In genomic region chr4:49567613-49568012, GRCm38 (mm10) we compare ENCODE assay signal across 8 mouse cellular contexts. TPM values are rescaled to one million over a fixed set of nuclear protein-coding genes. Genes with fewer than 3 reads are reported as not detected.
DNase-seq lines count a peak whose midpoint lies in the region; ATAC-seq and TF ChIP-seq lines count a peak whose summit lies in the region.

No protein-coding gene starts in this region.

- H3K27ac ChIP-seq in kidney, embryonic 14.5 days (ENCODE audit: low read depth, low read length) = no peak overlapping the region
- no peak overlapping the region for H3K27ac ChIP-seq in limb, embryonic 13.5 days
- no peak overlapping the region for H3K27ac ChIP-seq in midbrain, embryonic 16.5 days (ENCODE audit: low read length)
- no peak overlapping the region for H3K27ac ChIP-seq in stomach, postnatal 0 days (replicated peaks)

- H3K79me3 ChIP-seq in C2C12 (ENCODE audit: low read depth) = no peaks in the 10 kb centered on the region

- WGBS in kidney, embryonic 14.5 days = 19% methylated on average over 3 of the region's 3 CpGs
- 18% methylated on average over 3 of the region's 3 CpGs for whole genome bisulfite sequencing in limb, embryonic 13.5 days
- WGBS in midbrain, embryonic 16.5 days = 12% methylated on average over 3 of the region's 3 CpGs
- WGBS in stomach, postnatal 0 days = 27% methylated on average over 3 of the region's 3 CpGs

- no peak for TF ChIP-seq EP300 in stomach, postnatal 0 days (optimal IDR thresholded peaks at IDR 0.05)

- H3K9me3 ChIP-seq in kidney, embryonic 14.5 days (ENCODE audit: control insufficient read depth, low read length) = no peaks in the 10 kb centered on the region
- H3K9me3 ChIP-seq in limb, embryonic 13.5 days = no peaks in the 10 kb centered on the region
- H3K9me3 ChIP-seq in midbrain, embryonic 16.5 days (replicated peaks; ENCODE audit: control insufficient read depth, low read length, poor library complexity, severe bottlenecking) = no peaks in the 10 kb centered on the region
- H3K9me3 ChIP-seq in stomach, postnatal 0 days (ENCODE audit: control insufficient read depth, low read length) = no peaks in the 10 kb centered on the region

- no peak overlapping the region for H3ac ChIP-seq in C2C12 (ENCODE audit: control insufficient read depth, insufficient read length, low read depth)

- H3K4me1 ChIP-seq in kidney, embryonic 14.5 days (ENCODE audit: control insufficient read depth, insufficient read depth, low read length) = no peaks in the 10 kb centered on the region
- no peaks in the 10 kb centered on the region for H3K4me1 ChIP-seq in limb, embryonic 13.5 days
- no peaks in the 10 kb centered on the region for H3K4me1 ChIP-seq in midbrain, embryonic 16.5 days (ENCODE audit: control insufficient read depth, insufficient read depth, low read length)
- no peaks in the 10 kb centered on the region for H3K4me1 ChIP-seq in stomach, postnatal 0 days (replicated peaks; ENCODE audit: control insufficient read depth, insufficient read depth)

- H3K9ac ChIP-seq in kidney, embryonic 14.5 days (ENCODE audit: low read depth, low read length) = no peak overlapping the region
- no peak overlapping the region for H3K9ac ChIP-seq in limb, embryonic 13.5 days
- no peak overlapping the region for H3K9ac ChIP-seq in midbrain, embryonic 16.5 days (ENCODE audit: low read depth, low read length)
- no peak overlapping the region for H3K9ac ChIP-seq in stomach, postnatal 0 days (ENCODE audit: low read length)

- no peaks in the 10 kb centered on the region for H3K79me2 ChIP-seq in C2C12 (ENCODE audit: control insufficient read depth, insufficient read depth)

- no peaks in the 10 kb centered on the region for H3K36me3 ChIP-seq in C2C12 (ENCODE audit: control insufficient read depth, insufficient read depth)
- H3K36me3 ChIP-seq in kidney, embryonic 14.5 days (ENCODE audit: control insufficient read depth, insufficient read depth, low read length) = no peaks in the 10 kb centered on the region
- no peaks in the 10 kb centered on the region for H3K36me3 ChIP-seq in limb, embryonic 13.5 days
- H3K36me3 ChIP-seq in midbrain, embryonic 16.5 days (ENCODE audit: control insufficient read depth, insufficient read depth, low read length) = no peaks in the 10 kb centered on the region
- H3K36me3 ChIP-seq in stomach, postnatal 0 days (ENCODE audit: control insufficient read depth, insufficient read depth, low read length) = no peaks in the 10 kb centered on the region

- peak; percentile 23 for TF ChIP-seq CTCF in C2C12 (IDR thresholded peaks at IDR 0.05; ENCODE audit: control insufficient read depth, insufficient read depth, insufficient read length)
- TF ChIP-seq CTCF in stomach, postnatal 0 days (IDR thresholded peaks at IDR 0.05; ENCODE audit: low read depth) = peak; percentile 95

- DNase-seq in embryo, embryonic 11 days = peak; percentile 83
- peak; percentile 81 for DNase-seq in heart, adult 8-10 months (ENCODE audit: low spot score)
- peak; percentile 46 for DNase-seq in stomach, postnatal 0 days (ENCODE audit: low spot score)

- ATAC-seq in activated CD4-positive, CD25-positive, alpha-beta regulatory T cell, adult 4 months = peak; percentile 79
- peak; percentile 89 for ATAC-seq in kidney, embryonic 14.5 days (ENCODE audit: low FRiP score, low TSS enrichment)
- peak; percentile 79 for ATAC-seq in limb, embryonic 13.5 days (ENCODE audit: low FRiP score, low read depth)
- ATAC-seq in midbrain, embryonic 16.5 days = peak; percentile 78
- peak; percentile 75; the same call in 1 of the 2 replicates for ATAC-seq in stomach, postnatal 0 days (ENCODE audit: low FRiP score, low TSS enrichment)

- H3K4me3 ChIP-seq in C2C12 (ENCODE audit: insufficient read depth, poor library complexity, severe bottlenecking) = no peak overlapping the region
- no peak overlapping the region for H3K4me3 ChIP-seq in kidney, embryonic 14.5 days (ENCODE audit: low read length)
- no peak overlapping the region for H3K4me3 ChIP-seq in limb, embryonic 13.5 days
- no peak overlapping the region for H3K4me3 ChIP-seq in midbrain, embryonic 16.5 days (ENCODE audit: low read depth, low read length)
- H3K4me3 ChIP-seq in stomach, postnatal 0 days (ENCODE audit: low read depth, low read length) = no peak overlapping the region

- H3K4me2 ChIP-seq in kidney, embryonic 14.5 days (replicated peaks; ENCODE audit: low read depth, low read length) = no peak overlapping the region
- H3K4me2 ChIP-seq in limb, embryonic 13.5 days (replicated peaks) = no peak overlapping the region
- no peak overlapping the region for H3K4me2 ChIP-seq in midbrain, embryonic 16.5 days (ENCODE audit: low read length)
- H3K4me2 ChIP-seq in stomach, postnatal 0 days (replicated peaks; ENCODE audit: low read depth) = no peak overlapping the region

- no peaks in the 10 kb centered on the region for H3K27me3 ChIP-seq in C2C12 (ENCODE audit: control insufficient read depth, insufficient read depth, insufficient read length)
- H3K27me3 ChIP-seq in kidney, embryonic 14.5 days (ENCODE audit: control insufficient read depth, insufficient read depth, low read length) = no peaks in the 10 kb centered on the region
- H3K27me3 ChIP-seq in limb, embryonic 13.5 days = no peaks in the 10 kb centered on the region
- H3K27me3 ChIP-seq in midbrain, embryonic 16.5 days (ENCODE audit: control insufficient read depth, insufficient read depth, low read depth, low read length) = no peaks in the 10 kb centered on the region
- H3K27me3 ChIP-seq in stomach, postnatal 0 days (ENCODE audit: control insufficient read depth, insufficient read depth, low read length) = no peaks in the 10 kb centered on the region

TF ChIP-seq in C2C12, 6 proteins besides CTCF, POLR2A, EP300 and RAD21:
- no peak for TF ChIP-seq CEBPB (IDR thresholded peaks at IDR 0.05; ENCODE audit: low read depth)

RNA-seq across cellular contexts. Expression of gene Aldob, which starts 18.3 kb away (rescaled TPM):
- polyA plus RNA-seq in C2C12 (2012; fragmentation: generic; extraction: Trizol) = not detected
- polyA plus RNA-seq in activated CD4-positive, CD25-positive, alpha-beta regulatory T cell, adult 4 months (2017; shearing (Covaris generic)) = not detected
- total RNA-seq in heart, adult 8-10 months (2022) = 10 to 100 TPM in 3 of 4 experiments, 1 to 10 TPM in 1; 10.0 to 19.0 (median 17.1) TPM
- polyA plus RNA-seq in kidney, embryonic 14.5 days (2014; fragmentation: Nextera tagmentation; extraction: Ambion mirVana) = 43.9 and 77.0 TPM in 2 replicates
- 0.20 and 0.70 TPM in 2 replicates for polyA plus RNA-seq in limb, embryonic 13.5 days (2015; fragmentation: Nextera tagmentation; extraction: Ambion mirVana)
- polyA plus RNA-seq in midbrain, embryonic 16.5 days (2015; fragmentation: Nextera tagmentation; extraction: Ambion mirVana) = 0.31 and 0.44 TPM in 2 replicates
- polyA plus RNA-seq in stomach, postnatal 0 days (2015; fragmentation: Nextera tagmentation; extraction: Ambion mirVana) = 3.0 and 6.1 TPM in 2 replicates

RNA-seq across cellular contexts. Expression of gene Tmem246, which starts 30.1 kb away (rescaled TPM):
- 0.34 TPM for polyA plus RNA-seq in C2C12 (2012; fragmentation: generic; extraction: Trizol)
- polyA plus RNA-seq in activated CD4-positive, CD25-positive, alpha-beta regulatory T cell, adult 4 months (2017; shearing (Covaris generic)) = not detected
- total RNA-seq in heart, adult 8-10 months (2022) = 10 to 100 TPM; 57.7 to 59.8 (median 58.4) TPM
- 11.2 and 16.3 TPM in 2 replicates for polyA plus RNA-seq in kidney, embryonic 14.5 days (2014; fragmentation: Nextera tagmentation; extraction: Ambion mirVana)
- polyA plus RNA-seq in limb, embryonic 13.5 days (2015; fragmentation: Nextera tagmentation; extraction: Ambion mirVana) = 32.0 and 34.1 TPM in 2 replicates
- 120 and 134 TPM in 2 replicates for polyA plus RNA-seq in midbrain, embryonic 16.5 days (2015; fragmentation: Nextera tagmentation; extraction: Ambion mirVana)
- 62.6 and 70.0 TPM in 2 replicates for polyA plus RNA-seq in stomach, postnatal 0 days (2015; fragmentation: Nextera tagmentation; extraction: Ambion mirVana)

RNA-seq across cellular contexts. Expression of gene Zfp189, which starts 46.6 kb away (rescaled TPM):
- 1.1 TPM for polyA plus RNA-seq in C2C12 (2012; fragmentation: generic; extraction: Trizol)
- 1 to 10 TPM; 2.3 to 3.0 TPM for polyA plus RNA-seq in activated CD4-positive, CD25-positive, alpha-beta regulatory T cell, adult 4 months (2017; shearing (Covaris generic))
- total RNA-seq in heart, adult 8-10 months (2022) = 1 to 10 TPM; 5.9 to 6.3 (median 6.1) TPM
- polyA plus RNA-seq in kidney, embryonic 14.5 days (2014; fragmentation: Nextera tagmentation; extraction: Ambion mirVana) = 5.9 and 10.4 TPM in 2 replicates
- 11.7 and 14.0 TPM in 2 replicates for polyA plus RNA-seq in limb, embryonic 13.5 days (2015; fragmentation: Nextera tagmentation; extraction: Ambion mirVana)
- polyA plus RNA-seq in midbrain, embryonic 16.5 days (2015; fragmentation: Nextera tagmentation; extraction: Ambion mirVana) = 13.0 and 14.7 TPM in 2 replicates
- 1.9 and 2.1 TPM in 2 replicates for polyA plus RNA-seq in stomach, postnatal 0 days (2015; fragmentation: Nextera tagmentation; extraction: Ambion mirVana)

RNA-seq across cellular contexts. Expression of gene Mrpl50, which starts 46.7 kb away (rescaled TPM):
- polyA plus RNA-seq in C2C12 (2012; fragmentation: generic; extraction: Trizol) = 16.0 TPM
- 10 to 100 TPM; 29.9 to 30.4 TPM for polyA plus RNA-seq in activated CD4-positive, CD25-positive, alpha-beta regulatory T cell, adult 4 months (2017; shearing (Covaris generic))
- 10 to 100 TPM; 48.8 to 56.4 (median 55.6) TPM for total RNA-seq in heart, adult 8-10 months (2022)
- 86.6 and 90.7 TPM in 2 replicates for polyA plus RNA-seq in kidney, embryonic 14.5 days (2014; fragmentation: Nextera tagmentation; extraction: Ambion mirVana)
- 87.0 and 87.1 TPM in 2 replicates for polyA plus RNA-seq in limb, embryonic 13.5 days (2015; fragmentation: Nextera tagmentation; extraction: Ambion mirVana)
- 80.5 and 82.6 TPM in 2 replicates for polyA plus RNA-seq in midbrain, embryonic 16.5 days (2015; fragmentation: Nextera tagmentation; extraction: Ambion mirVana)
- 58.5 and 61.0 TPM in 2 replicates for polyA plus RNA-seq in stomach, postnatal 0 days (2015; fragmentation: Nextera tagmentation; extraction: Ambion mirVana)
